Mouse (Mus musculus) ovary, postnatal 10 days (tissue): ENCODE data around the gene Vwa7.
"Not testable (repeated sequence)": the region's sequence is repeated elsewhere in the genome, so short reads cannot be mapped to it uniquely, and the experiment has no call there.

Source experiments
- DNase-seq: peaks from one replicate; pipeline ENCODE4 v3.0.0; 2022; ENCODE audit warnings: low spot score

Gene Vwa7

DNA sequence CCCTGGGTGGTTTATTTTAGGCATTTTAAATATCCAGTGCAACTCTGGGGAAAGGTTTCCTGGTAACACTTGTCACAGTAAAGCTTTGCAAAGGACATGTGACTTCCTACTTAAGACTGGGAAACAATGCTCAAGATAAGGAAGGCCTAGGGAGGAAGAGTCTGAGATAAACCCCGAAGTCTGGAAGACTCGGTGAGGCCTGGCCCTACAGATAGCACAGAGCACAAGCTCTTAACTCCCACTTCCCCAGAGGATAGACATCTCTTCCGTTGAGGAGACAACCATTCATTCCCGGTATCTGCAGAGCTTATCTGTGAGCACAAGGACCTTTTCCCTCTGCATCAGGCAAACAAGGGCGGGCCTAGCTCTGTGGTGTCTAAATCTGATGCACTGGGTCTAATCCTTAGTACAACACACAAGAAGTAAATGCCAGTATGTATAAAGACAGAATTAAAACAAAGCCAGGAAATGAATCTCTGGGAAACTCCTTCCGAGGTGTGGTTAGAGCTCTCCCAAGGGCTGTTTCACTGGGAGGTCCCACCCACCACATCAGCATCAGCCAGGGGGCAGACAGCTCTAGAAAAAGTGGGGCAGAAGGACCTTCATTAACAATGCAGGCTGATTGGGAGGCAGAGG is 5.6 kb downstream of the Vwa7 start:
- no peak for DNase-seq

DNA sequence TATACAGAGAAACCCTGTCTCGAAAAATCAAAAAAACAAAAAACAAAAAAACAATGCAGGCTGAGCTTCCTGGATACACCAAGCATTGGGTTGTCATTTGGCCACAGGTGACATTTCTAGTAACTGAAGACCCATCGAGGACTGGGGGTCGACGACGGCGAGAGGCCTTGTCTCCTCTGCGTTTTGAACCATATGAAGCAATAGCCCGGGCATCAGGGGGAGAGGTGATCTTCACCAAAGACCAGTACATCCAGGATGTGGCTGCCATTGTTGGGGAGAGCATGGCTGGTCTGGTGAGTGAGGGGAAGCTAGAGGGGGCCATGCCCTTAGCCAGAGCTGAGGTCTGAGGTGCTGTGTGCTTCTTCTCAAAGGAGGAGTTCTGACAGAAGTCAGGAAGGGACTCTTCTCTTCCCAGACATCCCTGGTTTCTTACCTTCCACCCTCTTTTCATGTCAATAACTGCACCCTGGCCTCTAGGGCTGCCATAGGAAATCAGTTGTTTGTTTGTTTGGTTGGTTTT is 6.2 kb downstream of the Vwa7 start:
- no peak for DNase-seq

DNA sequence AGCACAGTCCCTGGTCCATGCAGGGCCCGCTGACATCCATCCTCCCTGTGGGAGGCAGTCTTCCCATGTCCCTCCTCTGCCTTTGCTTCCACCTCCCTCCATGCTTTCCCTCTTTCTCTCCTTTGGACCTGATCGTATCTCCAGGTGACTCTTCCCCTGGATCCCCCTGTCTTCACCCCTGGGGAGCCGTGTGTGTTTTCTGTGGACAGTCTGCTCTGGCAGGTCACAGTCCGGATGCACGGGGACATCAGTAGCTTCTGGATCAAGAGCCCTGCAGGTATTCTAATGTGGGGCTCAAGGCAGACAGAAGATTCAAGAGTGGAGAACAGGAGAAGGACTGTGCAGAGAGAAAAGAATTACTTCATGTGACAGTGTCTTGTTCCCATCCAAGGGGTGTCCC is 6.8 kb downstream of the Vwa7 start:
- no peak for DNase-seq

DNA sequence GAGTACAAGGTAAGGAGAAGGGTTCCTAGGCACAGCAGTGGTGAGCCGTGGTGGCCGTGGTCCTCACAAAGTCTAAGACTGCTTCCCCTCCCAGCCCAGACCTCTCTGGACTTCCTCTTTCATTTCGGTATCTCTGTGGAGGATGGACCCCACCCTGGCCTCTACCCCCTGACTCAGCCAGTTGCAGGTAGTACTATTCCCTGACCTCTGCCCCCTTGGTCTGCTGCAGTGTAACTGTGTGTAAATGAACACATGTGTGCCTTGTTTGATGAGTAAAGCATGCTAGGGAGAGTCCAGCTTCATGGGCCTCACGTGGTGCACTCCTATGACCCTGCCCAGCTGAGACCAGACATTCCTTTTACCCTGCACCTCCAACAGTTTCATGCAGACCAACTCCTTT is 7.4 kb downstream of the Vwa7 start:
- DNase-seq = no peak

DNA sequence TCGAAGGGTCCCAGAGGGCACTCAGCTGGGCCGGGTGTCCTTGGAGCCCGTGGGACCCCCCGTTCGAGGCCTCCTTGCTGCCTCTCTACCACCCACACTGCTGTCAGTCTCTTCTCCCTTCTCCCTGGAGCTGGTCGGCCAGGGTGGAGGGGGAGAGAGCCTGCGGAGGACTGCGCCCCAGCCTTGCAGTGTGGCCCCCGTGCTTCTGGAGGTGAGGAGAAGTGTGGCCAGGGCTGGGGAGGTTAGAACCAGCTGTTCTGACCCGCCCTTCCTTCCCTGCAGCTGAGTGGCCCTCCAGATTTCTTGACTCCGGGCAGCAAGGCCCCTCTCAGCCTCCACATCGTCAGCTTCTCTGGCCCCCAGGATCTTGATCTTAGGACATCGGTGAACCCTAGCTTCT is 7.9 kb downstream of the Vwa7 start:
- no peak for DNase-seq

DNA sequence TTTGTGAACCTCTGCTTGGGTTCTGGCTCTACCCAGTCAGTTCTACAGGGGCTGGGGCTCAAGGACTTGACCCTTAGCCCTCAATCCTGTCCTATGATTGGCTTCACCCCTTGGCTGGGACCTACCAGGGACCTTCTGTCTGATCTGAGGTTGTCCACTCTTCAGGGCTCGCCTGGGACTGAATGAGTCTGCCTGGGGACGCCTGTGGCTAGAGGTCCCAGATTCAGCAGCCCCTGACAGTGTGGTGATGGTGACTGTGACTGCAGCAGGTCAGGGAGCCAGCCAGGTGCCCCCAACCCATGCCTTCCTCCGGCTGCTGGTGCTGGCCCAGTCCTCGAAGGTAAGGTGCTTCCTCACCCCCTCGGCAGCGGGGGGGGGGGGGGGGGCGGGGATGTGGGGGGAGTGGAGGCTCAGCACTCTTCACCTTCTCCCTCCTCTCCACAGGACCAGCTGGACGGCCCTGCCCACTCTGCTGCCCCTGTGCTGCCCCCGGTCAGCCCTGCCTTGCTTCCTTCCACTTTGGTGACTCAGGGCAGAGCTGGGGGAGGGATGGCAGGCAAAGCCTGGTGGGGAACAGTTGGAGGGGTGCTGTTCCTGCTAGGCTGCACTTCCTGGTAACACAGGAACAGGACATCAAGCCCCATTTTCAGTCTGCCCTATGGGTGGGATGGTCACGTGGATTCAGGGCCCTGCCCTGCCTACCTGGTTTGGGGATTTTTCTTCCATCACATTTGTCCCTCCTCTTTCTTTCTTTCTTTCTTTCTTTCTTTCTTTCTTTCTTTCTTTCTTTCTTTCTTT is 8.5 kb downstream of the Vwa7 start:
- no peak for DNase-seq

DNA sequence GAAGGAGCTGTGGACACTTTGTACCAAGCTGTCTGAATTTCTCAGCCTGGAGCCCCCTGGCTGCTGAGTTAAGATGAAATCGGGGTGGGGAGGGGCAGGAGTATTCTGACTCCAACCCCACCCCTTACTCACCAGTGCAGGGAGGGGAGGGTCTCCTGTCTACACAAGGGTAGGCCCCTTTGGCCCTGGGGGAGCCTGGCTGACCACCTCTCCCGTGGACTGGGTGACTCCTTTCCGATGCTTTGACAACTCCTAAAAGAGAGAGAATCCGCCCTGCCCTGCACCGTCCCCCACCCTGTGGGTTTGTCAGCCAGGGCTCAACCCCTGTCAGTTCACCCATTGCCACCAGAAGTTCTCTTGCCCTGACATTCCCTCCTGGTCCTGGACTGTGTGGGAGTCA is 9.8 kb downstream of the Vwa7 start:
- DNase-seq = no peak

DNA sequence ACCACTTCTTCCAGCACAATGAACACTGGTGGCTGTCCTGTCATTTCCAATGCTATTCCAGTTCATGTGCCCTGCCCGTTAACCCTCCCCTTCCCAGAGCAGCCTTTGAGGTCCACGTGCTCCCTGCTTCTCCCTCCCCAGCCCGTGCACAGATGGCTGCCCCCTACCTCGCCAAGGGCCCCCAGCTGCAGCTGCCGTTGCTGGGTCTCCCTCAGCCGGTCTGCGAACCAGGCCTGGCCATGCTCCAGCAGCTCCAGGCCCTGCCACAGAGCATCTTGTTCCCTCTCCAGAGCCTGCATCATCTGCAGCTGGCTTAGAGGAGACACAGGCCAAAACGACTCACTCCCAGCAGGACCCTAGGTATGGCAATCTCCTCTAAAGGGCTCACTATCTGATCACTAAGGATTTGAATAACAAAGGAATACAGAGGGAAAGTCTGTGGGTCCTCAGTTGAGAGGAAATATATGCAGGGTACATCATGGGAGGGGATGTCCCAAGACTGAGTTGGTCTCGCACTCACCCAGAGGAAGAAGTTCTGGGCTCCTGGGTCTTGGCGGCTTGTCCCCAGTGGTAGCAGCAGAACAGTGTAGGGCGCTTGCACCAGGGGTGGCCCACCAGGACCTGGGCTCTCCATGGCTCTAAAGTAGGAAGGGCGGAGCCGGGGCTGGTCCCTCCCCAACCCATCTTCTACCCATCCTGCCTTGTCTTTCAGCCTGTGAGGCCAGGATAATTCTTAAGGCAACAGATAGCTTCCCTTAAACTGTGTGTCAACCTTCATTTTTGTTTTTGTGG is 11.1 kb downstream of the Vwa7 start, which contains the start of gene Sapcd1:
Gene Sapcd1, minus strand, starts transcription at position 740 of the 792 bp plus-strand sequence.
- no peak for DNase-seq

DNA sequence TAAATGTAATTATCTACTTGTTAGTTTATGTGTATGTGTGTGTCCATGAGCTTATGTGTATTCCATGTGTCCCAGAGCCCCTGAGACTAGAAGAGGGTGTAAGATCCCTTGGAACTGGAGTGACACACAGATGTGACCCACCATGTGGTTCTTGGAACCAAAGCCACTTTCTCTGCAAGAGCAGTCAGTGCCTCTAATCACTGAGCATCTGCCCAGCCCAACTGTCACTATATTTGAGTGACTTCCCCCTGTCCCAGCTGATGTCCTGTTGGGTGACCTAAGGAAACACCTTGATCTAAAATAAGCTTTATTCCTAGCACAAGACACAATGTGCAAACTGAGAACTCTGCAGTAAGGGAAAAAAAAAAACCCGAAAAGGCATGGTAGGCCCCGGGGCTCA is 11.9 kb downstream of the Vwa7 start:
- DNase-seq = no peak

DNA sequence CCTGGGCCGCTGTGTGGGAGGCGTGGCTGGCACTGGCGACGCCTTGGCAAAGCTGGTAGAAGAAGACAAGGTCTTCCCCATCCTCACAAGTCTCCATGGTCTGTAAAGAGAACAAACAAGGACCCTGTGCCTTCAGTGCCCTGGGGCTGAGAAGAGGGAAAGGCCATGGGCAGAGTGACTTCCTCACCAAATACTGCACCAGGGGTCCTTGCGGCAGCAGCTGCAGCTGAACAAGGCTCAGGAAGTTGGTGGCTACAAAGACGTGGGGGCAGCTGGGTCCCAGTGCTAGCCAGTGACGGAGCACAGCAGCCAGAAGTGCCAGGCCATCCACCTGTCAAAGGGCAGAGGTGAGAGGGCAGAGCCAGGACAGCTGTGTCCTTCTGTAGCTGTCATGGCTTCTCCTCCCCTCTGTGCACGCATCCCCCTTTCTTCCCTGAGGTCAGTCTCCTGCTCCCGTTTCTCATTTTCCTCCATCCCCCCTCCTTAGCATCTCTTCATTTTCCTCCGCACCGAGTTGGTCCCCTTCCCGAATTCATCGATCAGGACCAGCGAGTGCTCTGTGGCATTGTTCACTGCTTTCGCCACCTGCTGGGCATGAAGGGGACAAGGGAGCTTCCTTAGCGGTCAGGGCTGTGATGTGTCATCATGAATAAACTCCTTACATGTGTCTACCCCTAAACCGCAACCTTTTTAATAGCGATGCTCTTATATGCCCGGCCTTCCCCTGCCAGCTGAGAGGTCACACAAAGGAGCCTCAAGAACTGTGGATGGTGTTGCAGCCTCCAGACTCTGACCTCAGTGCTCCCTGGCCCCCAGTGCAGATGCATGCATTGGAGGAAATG is 13.5 kb downstream of the Vwa7 start:
- DNase-seq = no peak

DNA sequence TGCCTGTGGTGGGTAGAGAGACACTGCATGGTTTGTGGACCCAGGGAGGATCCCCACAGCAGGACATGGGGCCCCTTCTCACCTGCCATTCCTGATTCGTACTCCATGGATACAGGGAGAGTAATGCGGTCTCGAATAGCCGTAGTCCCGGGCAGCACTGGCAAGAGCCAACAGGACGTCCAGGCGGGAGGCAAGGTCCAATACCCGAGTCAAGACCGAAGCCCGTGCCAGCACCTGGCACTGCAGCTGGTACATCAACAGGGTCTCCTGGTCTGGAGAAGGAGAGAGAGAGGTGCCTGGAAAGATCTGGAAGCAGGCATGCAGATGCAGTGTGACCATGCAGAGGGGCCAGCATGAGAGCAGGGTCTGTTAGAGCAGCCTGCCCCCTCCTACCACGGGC is 14.9 kb downstream of the Vwa7 start:
- no peak for DNase-seq

DNA sequence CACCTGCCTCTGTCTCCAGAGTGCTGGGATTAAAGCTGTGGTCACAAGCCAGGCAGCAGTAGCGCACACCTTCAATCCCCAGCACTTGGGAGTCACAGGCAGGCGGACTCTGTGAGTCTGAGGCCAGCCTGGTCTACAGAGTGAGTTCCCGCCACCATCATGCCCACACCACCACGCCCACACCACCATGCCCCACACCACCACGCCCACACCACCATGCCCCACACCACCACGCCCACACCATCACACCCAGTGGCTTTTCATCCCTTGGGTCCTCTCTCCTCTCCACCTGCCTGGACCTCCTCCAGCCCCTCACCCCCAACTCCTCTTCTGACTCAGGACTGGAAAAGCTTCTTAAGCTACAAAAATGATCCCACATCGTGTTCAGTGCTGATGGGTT is 15.5 kb downstream of the Vwa7 start:
- DNase-seq = no peak

DNA sequence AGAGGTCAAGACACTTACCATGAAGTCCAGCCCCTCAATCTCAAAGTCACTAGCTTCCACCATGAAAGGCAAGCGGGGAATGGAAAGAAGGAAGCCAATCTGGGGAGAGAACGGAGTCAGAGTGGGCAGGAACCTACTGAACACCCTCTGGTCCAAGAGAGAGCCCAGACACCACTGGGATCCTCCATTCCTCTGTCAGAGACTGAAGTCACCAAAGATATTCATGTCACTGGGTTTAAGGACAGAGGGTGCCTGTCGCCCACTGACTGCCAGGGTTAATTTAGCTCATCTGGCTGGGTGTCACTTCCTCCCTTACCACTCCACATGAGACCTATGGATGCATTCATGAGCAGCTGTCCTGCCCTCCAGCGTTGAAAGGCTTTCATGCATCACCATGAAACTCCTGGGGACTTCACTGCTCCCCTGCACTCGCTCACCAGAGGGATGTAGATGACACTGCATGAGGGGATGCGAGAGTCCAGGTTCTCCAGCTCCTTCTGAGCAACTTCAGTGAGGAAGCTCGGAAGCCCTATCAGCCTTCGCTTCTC is 16.0 kb downstream of the Vwa7 start:
- DNase-seq = no peak

DNA sequence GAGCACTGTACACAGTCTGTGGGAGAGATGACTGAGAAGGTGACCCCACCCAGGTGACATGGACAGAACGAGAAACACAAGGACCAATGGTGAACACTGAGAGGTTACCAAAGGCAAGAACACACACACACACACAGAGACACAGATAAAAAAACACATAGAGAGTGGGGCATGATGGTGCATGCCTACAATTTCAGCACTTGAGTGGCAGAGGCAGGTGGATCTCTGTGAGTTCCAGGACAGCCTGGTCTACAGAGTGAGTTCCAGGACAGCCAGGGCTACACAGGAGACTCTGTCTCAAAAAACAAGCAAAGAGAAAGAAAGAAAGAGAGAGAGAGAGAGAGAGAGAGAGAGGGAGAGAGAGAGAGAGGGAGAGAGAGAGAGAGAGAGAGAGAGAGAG is 17.3 kb downstream of the Vwa7 start:
- not testable (repeated sequence) for DNase-seq

DNA sequence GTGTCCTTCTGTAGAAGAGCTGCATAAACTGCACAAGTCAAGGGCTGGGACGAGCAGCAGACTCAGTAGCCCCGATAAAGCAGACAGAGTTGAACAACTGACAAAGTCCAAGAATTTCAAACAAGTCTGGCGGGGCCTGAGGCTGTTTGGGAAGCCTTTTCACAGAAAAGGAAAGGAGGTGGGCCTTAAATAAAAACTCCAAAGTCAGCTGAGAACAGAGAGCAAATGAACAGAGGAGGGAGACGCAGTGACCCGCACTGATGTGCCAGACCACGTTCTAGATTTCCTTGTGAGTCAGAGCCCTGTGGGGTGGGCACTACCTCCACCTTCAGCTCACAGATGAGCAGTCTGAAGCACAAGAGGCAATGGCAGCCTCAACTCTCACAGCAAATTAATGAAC is 18.5 kb downstream of the Vwa7 start:
- no peak for DNase-seq

DNA sequence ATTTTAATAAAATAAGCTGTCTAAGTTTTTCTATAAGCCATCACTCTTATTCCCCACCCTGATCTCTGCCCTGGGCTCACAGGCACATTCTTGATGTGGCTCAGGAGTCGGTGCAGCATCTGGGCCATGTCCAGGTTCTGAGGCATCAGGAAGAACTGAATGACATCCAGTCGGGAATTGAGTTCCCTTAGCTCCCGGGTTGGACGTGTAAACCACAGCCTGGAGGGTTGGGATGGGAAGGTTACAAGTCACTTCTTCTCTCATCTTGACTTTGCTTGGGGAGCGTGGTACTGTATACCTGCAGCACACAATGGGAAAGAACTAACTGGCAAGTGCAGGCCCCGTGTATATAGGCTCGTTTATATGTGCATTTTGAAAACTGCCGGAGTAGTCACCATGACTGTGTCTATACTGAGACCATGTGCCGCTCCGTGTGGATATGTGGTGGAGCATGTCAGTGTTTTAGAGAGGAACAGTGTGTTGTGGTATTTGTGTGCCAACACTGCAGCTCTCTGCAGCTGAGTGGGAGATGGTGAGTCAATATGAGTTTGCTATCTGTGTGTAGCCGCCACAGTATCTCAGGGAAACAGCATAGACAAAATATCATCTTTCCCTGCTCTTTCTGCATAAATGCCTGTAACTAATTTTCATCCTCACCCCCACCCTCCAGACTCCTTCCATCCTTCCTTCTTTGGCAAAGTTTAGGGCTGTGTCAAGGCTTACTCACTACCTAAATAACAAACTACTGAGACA is 22.9 kb downstream of the Vwa7 start:
- no peak for DNase-seq

DNA sequence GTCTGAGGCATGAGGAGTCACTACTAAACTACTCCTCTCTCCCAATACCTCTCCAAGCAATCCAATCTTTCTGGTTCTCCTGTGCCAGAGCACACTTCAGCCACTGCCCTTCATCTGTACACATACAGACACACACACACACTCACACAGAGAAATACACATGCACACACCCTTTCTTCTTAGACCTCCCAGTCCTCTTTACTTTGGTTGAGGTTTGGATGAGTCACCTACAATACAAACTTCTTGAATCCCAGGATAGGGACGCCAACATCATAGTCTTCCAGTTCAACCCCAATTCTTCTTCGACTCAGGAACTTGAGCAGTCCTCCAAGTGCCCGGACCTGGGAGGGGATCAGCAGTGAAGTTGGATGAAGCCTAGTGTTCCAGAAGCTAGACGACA is 27.4 kb downstream of the Vwa7 start:
- DNase-seq = no peak

DNA sequence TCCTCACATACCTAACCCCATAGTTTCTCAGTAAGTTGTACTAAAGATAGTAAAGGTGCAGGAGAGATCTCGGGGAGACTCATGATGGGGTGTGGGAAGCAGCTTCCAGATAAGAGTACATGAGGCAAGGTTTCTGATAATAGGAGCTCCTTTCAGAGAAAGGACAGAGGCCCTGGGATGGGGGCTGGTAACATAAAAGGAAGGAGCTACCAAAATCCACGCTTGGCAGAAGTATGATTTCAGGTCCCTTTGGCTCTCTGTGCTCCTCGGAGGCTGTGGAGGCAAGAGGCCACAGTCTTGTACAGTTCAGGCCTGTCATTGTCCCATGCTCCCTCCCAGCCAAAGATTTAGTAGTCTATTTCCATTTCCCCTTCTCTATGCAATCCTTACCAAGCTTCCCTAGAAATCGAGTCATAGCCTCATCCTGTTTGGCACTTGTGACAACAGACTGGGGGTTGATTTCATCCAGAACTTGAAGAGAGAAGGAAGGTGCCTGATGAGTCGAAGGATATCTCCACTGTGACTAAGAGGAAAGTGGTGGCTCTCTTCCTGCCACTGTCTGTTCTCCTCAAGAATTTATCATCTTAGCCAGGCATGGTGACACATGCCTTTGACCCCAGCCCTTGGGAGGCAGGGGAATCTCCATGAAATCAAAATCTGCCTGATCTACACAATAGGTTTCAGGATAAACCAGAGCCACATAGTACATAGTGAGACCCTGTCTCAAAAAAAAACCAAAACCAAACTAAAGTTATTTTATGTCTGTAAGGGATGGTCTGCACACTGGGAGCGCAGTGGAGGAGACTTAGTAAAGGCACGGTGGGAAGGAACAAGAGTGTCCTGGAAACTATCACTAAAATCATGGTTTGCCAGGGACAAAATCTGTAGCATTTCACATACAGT is 28.8 kb downstream of the Vwa7 start:
- DNase-seq = no peak

DNA sequence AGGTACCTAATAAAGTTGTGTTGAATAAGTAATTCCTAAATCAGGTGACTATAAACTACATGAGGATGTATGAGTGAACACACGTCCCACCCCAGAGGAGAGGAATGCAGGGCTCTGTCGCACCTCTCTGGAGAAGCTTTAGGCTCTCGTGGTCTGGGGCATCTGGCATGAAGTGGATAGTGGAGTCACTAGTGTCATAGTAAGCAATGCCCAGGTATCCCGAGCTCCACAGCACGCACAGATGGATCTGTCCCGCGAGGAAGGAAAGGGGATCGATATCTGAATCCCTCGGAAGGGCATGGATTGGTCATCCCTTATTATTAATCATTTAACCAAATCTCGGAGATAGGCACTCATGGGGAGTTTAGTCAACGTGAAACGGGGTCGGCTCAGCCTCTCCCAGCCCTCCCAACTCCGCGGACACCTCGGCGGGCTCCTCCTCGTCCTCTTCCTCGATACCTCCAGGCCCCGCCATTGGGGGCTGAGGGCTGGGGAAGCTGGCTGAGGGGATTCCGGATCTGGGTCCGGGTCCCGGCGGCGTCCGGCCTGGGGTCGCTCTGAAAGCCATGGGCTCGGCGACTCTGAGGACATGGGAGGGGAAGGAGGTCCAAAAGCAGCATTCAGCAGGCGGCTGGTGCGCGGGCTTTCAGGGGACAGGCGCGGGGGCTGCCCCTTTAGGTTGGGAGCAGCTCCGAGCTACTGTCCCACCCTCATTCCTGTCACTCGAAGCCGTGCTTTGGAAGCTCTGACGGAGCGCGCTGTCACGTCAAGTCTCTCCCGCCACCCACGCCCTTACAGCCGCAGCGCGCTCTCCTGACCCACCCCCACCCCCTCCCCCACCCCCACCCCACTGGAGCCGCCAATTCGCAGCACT is 29.7 kb downstream of the Vwa7 start:
- DNase-seq = peak; percentile 48
